Mouse (Mus musculus) liver, adult (tissue): ENCODE results near the gene Fndc7.

Experiments
- GATA4 ChIP-seq: IDR thresholded peaks from 2 replicates; pipeline ENCODE4 v1.6.1; 2014; ENCODE audit warnings: mild to moderate bottlenecking, low read length; ENCODE audit not compliant: insufficient replicate concordance

The Fndc7 gene

DNA sequence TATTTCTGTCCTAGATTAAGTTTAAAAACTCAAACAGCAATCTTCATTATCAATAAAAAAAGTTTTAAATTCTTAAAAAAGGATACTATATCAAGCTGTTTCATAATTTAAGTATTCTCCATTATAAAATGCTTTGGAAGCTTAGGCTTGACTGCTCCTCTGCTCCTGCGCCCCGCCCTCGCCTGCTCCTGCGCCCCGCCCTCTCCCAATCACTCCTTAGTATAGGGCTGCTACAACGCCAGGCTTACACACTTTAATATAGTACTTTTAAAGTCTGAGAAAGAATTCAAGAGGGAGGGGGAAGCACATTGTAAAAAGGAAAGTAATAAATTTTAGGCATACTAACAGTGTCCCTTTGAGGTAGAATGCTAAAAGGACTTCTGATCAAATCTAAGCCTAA lies 13.1 kb upstream of the Fndc7 start:
- TF ChIP-seq GATA4: no peak

DNA sequence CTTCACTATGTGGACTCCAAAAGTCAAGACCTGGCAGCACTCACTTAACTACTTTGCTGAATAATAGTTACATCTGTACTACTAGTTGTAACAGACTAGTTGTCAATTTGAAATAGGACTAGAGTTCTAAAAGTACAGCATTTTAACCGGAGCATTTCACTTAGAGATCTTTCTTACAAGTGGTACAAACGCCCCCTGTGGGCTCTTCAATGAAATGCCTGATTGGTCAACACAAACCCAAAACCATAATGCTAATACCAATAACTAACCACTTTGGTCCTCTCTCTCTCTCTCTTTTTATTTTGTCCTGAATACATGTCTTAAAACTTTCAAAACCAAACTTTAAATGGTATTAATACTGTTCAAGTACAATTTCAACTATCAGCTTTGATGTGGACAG lies 12.2 kb upstream of the Fndc7 start:
- TF ChIP-seq GATA4: no peak

GRCm38 (mm10) chr3:108900681-108901080 lies 10.9 kb upstream of the Fndc7 start:
- TF ChIP-seq GATA4: no peak

DNA sequence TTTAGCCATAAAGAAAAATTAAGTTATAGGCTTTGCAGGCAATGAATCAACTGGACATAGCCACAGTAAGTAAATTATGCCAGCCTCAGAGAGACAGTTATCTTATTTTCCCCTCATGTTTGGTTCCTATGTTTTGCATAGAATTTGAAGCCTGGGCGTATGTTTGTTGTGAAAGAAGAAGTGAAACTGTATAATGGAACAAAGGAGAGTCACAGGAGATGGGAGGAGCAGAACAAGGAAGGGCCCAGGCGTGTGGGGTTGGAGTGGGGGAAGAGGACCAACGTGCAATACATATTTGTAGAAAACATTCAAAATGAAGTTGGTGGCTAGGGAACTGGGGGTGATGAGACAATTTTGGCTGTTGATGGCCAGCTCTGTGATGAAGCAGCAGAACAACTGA lies 10.3 kb upstream of the Fndc7 start:
- TF ChIP-seq GATA4: no peak

DNA sequence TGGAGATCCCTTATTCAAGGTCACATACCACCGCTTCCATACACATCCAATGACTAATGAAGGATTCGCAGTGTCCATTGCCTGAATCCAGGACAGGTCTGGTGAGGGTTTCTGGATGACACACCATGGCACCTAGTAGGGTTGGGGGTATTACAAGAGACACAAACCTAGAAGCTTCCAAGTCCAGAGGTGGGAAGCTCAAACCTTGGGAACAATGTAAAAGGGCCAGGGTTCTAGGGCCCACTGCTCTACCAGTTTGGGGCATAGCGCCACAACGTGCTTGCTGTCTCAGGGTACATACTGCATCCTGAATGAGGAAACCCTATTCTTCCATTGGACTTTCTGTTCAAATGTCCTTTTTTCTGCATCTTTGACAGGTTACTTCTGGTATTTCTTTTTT lies 8.8 kb upstream of the Fndc7 start:
- TF ChIP-seq GATA4: no peak

DNA sequence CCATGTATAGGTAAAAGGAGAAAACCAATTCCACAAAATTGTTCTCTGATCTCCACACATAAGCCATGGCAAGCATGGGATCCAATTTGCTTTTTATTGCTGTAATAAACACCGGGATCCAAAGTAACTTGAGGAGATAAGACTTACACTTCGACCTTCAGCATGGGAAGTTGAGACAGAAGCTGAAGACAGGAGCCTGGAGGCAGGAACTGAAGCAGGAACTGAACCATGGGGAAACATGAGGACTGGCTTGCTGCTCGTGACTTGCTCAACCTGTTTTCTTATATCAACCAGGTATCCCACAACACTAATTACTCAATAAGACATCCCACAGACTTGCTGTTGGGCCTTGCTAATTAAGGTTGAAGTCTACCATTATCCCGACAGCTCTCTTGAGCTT lies 3.1 kb upstream of the Fndc7 start:
- no peak for TF ChIP-seq GATA4

DNA sequence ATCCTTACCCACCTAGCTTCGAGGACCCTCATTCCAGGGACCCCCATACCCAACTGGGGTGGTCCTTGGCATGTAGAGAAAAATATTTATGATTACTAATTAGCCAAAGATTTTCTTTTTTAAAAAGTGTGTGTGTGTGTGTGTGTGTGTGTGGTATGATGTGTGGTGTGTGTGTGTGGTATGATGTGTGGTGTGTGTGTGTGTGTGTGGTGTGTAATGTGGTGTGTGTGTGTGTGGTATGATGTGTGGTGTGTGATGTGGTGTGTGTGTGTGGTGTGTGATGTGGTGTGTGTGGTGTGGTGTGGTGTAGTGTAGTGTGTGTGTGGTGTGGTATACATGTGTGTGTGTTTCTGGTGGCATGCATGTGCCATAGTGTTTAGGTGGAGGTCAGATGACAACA lies 2.3 kb upstream of the Fndc7 start:
- TF ChIP-seq GATA4: no peak

DNA sequence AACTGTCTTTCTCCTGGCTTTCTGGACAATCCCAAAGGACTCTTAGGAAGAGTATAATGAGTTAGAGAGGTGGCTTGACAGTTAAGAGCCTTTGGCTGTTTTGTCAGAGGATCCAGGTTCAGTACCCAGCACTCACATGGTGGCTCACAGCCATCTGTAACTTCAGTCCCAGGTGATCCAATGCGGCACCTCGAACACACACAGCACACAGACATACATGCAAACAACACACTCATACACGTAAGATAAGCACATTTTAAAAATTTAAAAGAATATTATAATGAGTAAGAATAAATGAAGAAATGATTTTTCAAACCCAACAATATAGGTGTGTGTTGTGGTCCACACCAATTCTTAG lies 2.2 kb downstream of the Fndc7 start:
- no peak for TF ChIP-seq GATA4

- no peak for TF ChIP-seq GATA4
Measured at GRCm38 (mm10) chr3:108886934-108887617, 2.7 kb downstream of the Fndc7 start.

GRCm38 (mm10) chr3:108885686-108886530 lies 3.9 kb downstream of the Fndc7 start:
- peak; percentile 99 for TF ChIP-seq GATA4

DNA sequence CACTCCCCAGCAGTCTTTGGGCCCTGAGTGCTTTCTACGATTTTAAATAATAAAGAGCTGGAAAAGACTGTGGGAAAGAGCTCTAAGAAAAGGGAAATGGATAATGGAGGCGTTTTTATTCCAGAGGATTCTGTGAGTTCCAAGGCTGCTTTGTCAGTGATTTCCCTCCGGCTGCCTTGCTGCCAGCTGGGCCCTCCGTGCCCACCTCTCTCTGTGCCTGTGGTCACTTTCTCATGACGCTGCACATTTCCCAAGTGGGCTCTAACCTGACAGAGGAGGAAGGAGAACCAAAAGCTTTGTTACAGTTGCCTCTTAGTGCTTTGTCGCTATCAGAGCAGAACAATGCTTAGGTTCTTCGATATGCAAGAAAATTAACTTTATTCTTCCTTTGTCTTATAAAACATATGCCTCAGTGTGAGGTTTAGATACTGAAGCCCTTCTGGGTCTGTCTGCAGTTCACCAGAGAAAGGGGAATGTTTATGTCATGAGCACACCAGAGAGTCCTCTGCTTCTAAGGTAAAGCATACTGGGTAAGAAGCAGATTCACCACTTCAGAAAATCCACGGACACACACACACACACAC lies 5.0 kb downstream of the Fndc7 start:
- TF ChIP-seq GATA4: no peak

DNA sequence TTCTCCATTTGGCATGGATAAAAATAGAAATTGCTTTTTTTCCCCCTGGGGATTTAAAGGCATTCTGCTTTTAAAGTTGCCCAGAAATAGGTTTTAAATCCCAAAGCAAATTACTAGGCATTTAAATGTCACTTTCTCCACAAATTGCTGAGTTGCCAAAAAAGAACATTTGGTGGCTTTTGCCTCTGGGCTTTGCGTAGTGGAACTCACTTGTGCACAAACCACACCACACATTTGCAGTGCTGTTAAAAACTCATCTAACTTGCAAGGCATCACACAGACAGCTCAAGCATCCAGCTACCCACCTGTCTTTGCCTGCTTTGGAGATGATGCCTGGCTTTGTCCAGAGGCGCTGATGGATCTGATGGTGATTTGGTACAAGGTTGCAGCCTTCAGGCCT lies 6.7 kb downstream of the Fndc7 start:
- no peak for TF ChIP-seq GATA4

GRCm38 (mm10) chr3:108880544-108881507 lies 9.0 kb downstream of the Fndc7 start:
- no peak for TF ChIP-seq GATA4

DNA sequence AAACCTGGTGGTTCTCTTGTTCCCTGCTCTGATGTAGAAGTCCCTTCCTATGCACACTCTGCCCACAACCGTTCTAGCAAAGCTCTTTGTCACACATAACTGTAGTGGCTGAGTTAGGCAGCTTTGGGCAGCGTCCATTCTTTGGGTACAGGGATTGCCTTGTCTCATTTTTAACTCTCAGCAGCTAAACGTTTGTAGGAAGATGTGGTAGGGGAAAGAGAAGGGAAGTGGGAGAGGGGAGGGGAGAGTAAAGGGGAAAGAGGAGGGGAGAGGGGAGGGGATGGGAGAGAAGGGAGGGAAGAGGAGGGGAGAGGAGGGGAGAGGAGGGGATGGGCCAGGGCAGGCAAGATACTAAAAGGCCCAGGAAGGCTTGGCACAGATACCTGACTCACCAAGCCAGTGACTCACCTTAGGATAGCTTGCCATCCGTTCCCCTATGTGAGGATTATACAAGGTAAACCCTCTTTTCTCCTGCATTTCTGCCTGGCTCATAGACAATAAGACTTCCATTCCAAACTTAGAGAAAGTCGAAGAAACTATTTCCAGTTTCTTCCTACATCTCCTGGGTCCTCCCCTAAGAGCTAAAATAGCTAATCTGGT lies 9.9 kb downstream of the Fndc7 start:
- TF ChIP-seq GATA4: no peak

DNA sequence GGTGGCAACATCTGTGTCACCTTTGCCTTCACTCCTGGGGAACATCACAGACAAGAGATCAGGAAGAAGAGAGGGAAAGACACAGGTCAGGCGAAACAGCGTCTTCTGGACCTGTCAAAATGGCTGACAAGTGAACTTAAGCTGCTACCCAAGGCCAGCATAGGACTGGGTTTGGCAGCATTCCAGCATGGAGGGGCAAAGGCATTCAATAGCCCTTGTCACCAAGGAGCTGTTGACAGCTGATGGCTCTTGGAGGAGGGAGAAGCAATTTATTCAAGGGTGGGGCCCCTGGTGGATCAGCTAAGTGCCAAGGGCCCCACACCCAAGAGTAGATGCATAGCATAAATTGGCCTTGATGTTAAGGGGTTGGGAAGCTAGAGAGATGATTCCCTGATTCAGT lies 10.7 kb downstream of the Fndc7 start:
- no peak for TF ChIP-seq GATA4
